Mouse (Mus musculus): ENCODE measurements around the gene Tcam1.
A peak's percentile ranks its signal among the peaks of the same experiment; 100 is the strongest.

The Tcam1 gene

DNA sequence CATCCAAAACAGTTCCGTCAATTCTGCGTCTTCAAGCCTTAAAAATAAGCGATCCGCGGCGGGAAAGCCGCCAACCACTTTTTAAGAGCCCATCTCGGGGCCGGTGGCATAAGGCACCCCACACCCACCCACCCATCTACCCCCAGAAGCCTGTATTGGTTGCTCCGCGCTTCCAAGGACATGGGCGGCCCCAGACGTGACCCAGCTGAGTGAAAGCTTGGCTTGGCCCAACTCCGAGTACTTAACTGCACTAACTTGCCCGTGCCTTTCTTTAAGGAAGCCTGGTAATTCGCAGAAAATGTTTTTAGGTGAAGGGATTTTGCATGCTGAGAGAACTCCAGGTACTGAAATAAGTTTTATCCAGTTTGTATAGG, 3.2 kb upstream of the Tcam1 start:
- DNase-seq (ENCODE audit: extremely low spot score, low read depth, low spot score), result no peak

GRCm38 (mm10) chr11:106273811-106274210, 2.7 kb upstream of the Tcam1 start:
- DNase-seq (ENCODE audit: extremely low spot score, low read depth, low spot score), result no peak

DNA sequence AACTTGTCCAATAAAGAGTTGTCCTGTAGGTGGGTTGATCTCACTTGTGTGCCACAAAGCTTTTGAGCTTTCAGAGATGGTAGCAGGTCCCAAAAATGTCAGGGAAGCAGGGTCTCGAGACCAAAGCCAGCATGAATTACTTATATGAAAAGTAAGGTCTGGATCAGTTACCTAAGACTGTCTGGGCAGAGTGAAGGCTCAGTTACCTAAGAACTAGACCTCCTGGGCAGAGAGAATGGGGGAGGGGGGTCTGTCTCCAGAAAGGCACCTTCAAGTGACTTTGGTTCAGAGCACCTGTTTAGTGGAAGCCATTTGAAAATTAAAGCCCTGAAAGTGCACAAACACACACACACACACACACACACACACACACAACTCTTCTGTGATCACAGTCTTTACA, 2.1 kb upstream of the Tcam1 start:
- DNase-seq (ENCODE audit: extremely low spot score, low read depth, low spot score), result no peak

- no peak for DNase-seq (ENCODE audit: extremely low spot score, low read depth, low spot score)
Measured at GRCm38 (mm10) chr11:106274971-106275411, 1.5 kb upstream of the Tcam1 start.

DNA sequence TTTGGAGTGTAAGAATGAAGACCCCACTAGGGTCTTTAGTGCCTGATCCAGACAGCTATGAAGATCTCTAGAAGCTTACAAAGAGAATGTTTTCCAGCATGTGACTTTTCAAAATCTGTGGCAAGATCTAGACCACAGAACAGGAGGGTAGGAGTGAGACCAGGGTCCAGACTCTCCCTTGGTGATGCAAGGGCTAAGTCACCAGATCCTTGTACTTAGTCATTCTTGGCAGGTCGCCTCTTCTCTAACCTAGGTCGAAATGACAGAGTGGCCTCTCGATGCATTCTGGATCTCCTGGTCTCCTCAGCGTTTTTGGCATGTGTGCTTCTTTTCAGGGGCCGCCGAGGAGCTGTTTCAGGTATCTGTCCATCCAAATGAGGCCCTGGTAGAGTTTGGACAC, 6.0 kb downstream of the Tcam1 start:
- DNase-seq (ENCODE audit: extremely low spot score, low read depth, low spot score), result no peak

DNA sequence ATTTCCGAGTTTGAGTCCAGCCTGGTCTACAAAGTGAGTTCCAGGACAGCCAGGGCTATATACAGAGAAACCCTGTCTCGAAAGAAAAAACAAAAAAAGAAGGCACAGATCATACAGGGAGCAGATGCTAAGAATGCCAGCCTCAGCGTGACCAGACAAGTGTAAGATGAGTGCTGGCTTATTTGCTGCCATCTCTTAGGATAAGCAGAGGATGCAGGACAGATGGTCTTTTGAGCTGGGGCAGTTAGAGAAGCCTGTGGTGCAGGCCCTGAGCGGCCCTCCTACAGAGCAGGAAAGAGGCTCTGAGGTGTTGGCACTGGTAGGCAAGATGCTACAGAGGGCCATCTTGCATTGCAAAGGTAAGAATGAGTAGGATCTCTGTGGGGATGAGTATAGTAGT, 6.9 kb downstream of the Tcam1 start:
- no peak for DNase-seq (ENCODE audit: extremely low spot score, low read depth, low spot score)

GRCm38 (mm10) chr11:106284126-106284525, 7.7 kb downstream of the Tcam1 start:
- no peak for DNase-seq (ENCODE audit: extremely low spot score, low read depth, low spot score)

DNA sequence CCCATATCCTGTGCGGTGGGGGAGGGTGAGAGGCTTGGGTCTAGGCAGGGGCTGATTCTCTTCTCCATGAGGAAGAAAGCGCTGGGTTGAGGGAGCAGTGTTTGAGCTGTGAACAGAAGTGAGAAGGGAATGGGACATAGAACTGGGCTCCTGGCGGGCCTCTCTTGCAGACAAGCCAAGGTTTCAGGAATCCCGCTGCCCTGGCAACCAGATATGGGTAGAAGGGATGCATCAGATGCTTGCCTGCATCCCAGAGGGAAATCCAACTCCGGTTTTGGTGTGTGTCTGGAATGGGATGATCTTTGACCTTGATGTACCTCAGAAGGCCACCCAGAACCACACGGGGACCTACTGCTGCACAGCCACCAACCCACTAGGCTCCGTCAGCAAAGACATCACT, 9.7 kb downstream of the Tcam1 start:
- no peak for DNase-seq (ENCODE audit: extremely low spot score, low read depth, low spot score)

DNA sequence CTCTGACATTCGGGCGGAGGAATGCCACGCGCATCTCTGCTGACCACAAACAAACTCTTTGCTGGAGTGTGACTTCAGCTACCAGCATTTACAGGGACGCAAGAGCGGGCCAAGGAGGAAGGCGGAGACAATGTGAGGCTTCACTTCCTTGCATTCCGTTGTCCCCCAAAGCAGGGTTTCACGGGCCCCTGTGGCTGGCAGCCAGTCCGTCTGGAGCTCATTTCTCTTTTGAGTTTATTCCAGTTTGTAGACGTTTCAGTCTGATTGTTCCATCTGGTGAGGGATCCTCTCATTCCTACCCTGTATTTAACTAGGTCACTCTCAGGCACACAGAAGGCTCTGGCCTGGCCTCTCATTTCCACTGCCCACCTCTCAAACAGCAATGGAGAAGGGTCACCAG, 10.5 kb downstream of the Tcam1 start:
- DNase-seq (ENCODE audit: extremely low spot score, low read depth, low spot score), result no peak

- DNase-seq (ENCODE audit: extremely low spot score, low read depth, low spot score), result no peak
Measured at GRCm38 (mm10) chr11:106289369-106289768, 12.9 kb downstream of the Tcam1 start.

- DNase-seq (ENCODE audit: extremely low spot score, low read depth, low spot score), result no peak
Measured at GRCm38 (mm10) chr11:106290376-106290775, 13.9 kb downstream of the Tcam1 start.

- no peak for DNase-seq (ENCODE audit: extremely low spot score, low read depth, low spot score)
Measured at GRCm38 (mm10) chr11:106291861-106292260, 15.4 kb downstream of the Tcam1 start.

DNA sequence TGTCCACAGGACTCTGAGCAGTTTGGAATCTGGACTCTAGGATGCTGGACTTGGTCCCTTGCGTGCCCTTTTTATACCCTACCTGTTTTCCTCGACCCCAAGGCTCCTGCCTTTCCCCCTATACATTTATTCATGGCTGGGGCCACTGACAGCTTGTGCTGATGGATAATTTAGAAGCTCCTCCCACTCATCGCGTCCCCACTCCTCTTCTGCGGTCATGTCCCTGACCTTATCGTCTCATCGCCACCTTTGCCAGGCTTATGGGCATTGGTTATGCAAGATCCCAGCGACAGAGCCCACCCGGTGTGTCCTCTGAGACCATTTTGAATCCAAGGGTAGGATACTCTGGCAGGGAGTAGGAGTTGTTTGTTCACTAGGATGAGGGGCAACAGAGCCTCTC, 25.3 kb downstream of the Tcam1 start, which contains the start of gene Gh:
TSS of gene Gh (minus strand) at position 101 of the 400 bp plus-strand sequence.
- no peak for DNase-seq (ENCODE audit: extremely low spot score, low read depth, low spot score)

- peak; percentile 49 for DNase-seq (ENCODE audit: extremely low spot score, low read depth, low spot score)
Measured at GRCm38 (mm10) chr11:106302634-106303033, 26.2 kb downstream of the Tcam1 start.

GRCm38 (mm10) chr11:106305348-106306064, 29.0 kb downstream of the Tcam1 start:
- no peak for DNase-seq (ENCODE audit: extremely low spot score, low read depth, low spot score)

- DNase-seq (ENCODE audit: extremely low spot score, low read depth, low spot score), result no peak
Measured at GRCm38 (mm10) chr11:106306065-106306385, 29.6 kb downstream of the Tcam1 start.

DNA sequence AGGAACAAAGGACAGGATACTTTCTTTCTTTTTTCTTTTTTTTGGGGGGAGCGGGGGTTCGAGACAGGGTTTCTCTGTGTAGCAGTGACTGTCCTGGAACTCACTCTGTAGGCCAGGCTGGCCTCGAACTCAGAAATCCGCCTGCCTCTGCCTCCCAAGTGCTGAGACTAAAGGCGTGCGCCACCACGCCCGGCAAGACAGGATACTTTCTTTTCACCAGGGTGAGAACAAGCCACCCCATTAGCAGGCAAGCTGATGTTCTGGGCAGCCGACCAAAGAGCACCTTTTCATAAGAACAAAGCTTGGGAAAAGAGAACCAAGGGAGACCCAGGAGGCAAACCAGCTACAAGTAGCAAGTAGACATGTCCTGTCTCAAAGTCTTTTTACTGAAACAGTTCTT, 30.3 kb downstream of the Tcam1 start:
- DNase-seq (ENCODE audit: extremely low spot score, low read depth, low spot score), result no peak

DNA sequence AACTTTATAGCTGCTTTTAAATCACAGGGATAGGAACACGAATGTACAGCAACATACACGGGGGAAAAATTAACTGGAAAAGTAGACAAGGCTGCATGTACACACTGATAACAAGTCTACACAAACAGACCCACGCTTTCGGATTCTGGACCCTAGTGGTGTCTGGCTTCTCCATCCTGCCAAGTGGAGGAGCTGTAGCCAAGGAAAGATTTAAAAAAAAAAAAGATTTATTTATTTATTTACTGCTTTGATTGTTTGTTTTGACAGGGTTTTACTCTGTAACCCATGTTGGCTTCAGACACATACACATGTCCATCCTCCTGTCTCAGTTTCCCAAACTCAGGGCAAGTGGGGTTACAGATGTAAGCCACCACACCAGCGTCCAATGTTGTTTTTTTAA, 31.0 kb downstream of the Tcam1 start:
- DNase-seq (ENCODE audit: extremely low spot score, low read depth, low spot score), result no peak

GRCm38 (mm10) chr11:106308162-106308561, 31.7 kb downstream of the Tcam1 start:
- no peak for DNase-seq (ENCODE audit: extremely low spot score, low read depth, low spot score)

DNA sequence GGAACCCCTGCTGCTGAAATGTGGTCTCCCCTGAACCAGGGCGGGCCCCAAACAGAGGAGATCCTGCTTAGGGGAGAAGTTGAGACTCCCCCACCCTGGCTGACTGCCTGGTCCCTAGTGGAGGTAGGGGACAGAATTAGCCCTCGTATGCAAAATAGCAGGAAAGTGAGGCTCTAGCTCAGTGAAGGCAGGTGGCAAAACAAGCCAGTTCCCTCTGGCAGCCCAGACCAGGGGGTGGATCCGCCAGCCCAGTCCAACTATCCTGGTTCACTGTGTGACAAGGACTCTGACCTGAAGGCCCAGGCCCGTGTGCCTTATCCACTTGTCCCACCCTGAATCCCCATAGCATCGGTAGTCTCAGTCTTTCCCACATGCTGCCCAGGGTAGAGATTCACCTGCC, 33.7 kb downstream of the Tcam1 start:
- DNase-seq (ENCODE audit: extremely low spot score, low read depth, low spot score), result no peak

GRCm38 (mm10) chr11:106313533-106313932, 37.1 kb downstream of the Tcam1 start:
- no peak for DNase-seq (ENCODE audit: extremely low spot score, low read depth, low spot score)

DNA sequence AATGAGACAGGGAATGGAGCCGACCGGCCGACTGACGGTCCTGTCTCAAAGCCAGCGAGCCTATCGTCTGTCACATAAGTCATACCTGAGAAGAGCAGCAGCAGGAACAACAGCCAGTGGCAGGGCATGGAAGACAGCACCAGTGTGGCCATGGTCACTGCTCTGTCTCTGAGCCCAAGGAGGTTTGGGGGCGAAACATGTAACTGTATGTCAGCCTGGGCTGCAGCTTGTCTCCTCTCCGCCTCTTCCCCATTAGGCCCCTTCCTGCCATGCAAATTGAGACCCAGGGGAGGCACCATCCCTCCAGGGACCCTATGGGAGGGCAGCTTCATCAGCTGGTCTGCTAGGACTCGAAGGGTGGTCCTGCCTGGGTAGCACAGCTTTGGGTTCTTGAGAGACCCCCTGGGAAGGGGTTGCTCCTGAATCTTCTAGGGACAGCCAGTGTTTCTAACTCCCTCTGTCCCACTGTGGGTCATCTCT, 37.9 kb downstream of the Tcam1 start, which contains the start of gene Cd79b:
TSS of gene Cd79b (minus strand) at position 430 of the 480 bp plus-strand sequence.
- DNase-seq (ENCODE audit: extremely low spot score, low read depth, low spot score), result no peak

DNA sequence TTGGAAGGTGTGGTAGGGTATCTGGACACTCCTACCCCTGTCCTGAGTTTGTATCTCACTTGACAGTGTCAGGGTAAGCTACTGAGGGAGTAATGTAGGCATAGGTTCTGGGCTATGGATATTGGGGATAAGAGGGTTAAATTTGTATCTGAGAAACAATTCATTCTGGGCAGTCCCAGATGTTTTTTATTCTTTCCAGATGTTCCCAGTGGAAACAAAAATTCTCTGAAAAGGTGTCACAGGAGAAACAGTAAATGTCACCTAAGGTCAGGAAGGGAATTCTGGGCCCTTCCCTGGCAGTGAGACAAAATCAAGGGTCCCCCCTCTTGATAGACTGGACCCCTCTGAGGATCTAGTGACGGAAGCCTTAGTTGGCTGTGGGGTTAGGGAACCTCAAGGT, 39.9 kb downstream of the Tcam1 start:
- peak; percentile 63 for DNase-seq (ENCODE audit: extremely low spot score, low read depth, low spot score)

Measured in hindlimb bud, embryonic 11.5 days (tissue).